Mouse (Mus musculus) layer of hippocampus, adult 18-20 months (tissue): ENCODE measurements at regions not wholly inside any gene's neighbourhood (a gene's known extent, or its start where the extent isn't known, plus 50 kb on each side); places are given as distances from the start of the nearest gene placed in this dataset.

Experiments used
- DNase-seq, 2 experiments: peaks; one replicate each; pipeline ENCODE4 v3.0.0; 2022; ENCODE audit warnings: low spot score in 2 of 2

DNA sequence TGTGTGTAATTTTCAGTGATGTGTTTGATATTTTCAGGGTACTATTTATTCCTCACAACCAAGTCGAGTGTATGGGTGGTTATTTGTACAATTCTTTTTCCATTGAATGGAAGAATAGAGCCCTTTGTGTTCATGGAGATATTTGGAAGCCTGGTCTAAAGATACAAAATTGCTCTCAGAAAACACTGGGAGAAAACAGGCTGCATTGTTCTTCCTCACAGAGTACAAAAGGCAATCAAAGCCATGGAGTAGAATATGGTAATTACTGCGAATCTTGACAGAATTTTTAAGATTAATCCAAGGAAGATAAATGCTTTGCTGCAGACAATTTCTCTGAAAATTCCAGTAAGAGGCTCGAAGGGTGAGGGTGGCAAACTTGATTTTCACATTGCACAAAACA is 54.7 kb upstream of the Gnai1 start:
- peak in 1 of 2 experiments; percentile 34 for DNase-seq
